Mouse (Mus musculus) G1E (cell line): ENCODE data around the gene Wdr25. TPM values are rescaled to one million over a fixed set of nuclear protein-coding genes. Genes with fewer than 3 reads are reported as not detected.

Source experiments
- ATAC-seq: 2 replicates; pipeline ENCODE4 v1.8.0; 2016; ENCODE audit warnings: mild to moderate bottlenecking; ENCODE audit not compliant: insufficient number of reproducible peaks, poor library complexity, low FRiP score, severe bottlenecking; ENCODE audit errors: extremely low read depth
- DNase-seq: peaks from one replicate; pipeline ENCODE4 v3.0.0; 2012; ENCODE audit warnings: low spot score
- H3K27me3 ChIP-seq: 2 replicates; pipeline ENCODE4 v1.6.1; 2012; ENCODE audit warnings: mild to moderate bottlenecking, low read length, inconsistent platforms; ENCODE audit not compliant: insufficient read depth
- H3K36me3 ChIP-seq: replicated peaks from 2 replicates; pipeline ENCODE3; 2012; ENCODE audit warnings: mild to moderate bottlenecking, inconsistent platforms
- H3K4me1 ChIP-seq: 2 replicates; pipeline ENCODE4 v1.6.1; 2012; ENCODE audit warnings: low read depth, low read length, inconsistent platforms, mixed read lengths; ENCODE audit not compliant: insufficient read depth
- H3K4me3 ChIP-seq: 2 replicates; pipeline ENCODE4 v1.5.1; 2012; ENCODE audit warnings: low read depth, mild to moderate bottlenecking, inconsistent platforms, low read length, moderate library complexity, mixed read lengths
- H3K9me3 ChIP-seq: replicated peaks from 2 replicates; pipeline ENCODE4 v1.6.1; 2012; ENCODE audit warnings: inconsistent platforms
- CTCF ChIP-seq: IDR thresholded peaks from 2 replicates; pipeline ENCODE4 v1.5.1; 2012; ENCODE audit warnings: low read depth, low read length, inconsistent platforms, mixed read lengths
- GATA1 ChIP-seq: IDR thresholded peaks from 2 replicates; pipeline ENCODE4 v1.6.1; 2012; ENCODE audit warnings: borderline replicate concordance, low read length, inconsistent platforms, mixed read lengths
- GATA2 ChIP-seq: IDR thresholded peaks from 2 replicates; pipeline ENCODE4 v1.6.1; 2012; ENCODE audit warnings: low read depth, low read length, inconsistent platforms, borderline replicate concordance
- POLR2AphosphoS5 ChIP-seq: IDR thresholded peaks from 2 replicates; pipeline ENCODE4 v1.6.1; 2012; ENCODE audit warnings: low read depth, low read length, inconsistent platforms; ENCODE audit not compliant: insufficient replicate concordance
- TAL1 ChIP-seq: conservative IDR thresholded peaks from 2 replicates; pipeline ENCODE4 v1.6.1; 2012; ENCODE audit warnings: low read depth, low read length, inconsistent platforms, mixed read lengths
- polyA plus RNA-seq: library from polyadenylated mRNA; stranded (reverse); fragments of >175 nt; gene quantifications from 2 replicates; pipeline ENCODE4 v1.2.3, GENCODE M21; 2012
- total RNA-seq, 2 experiments: library from RNA; stranded (forward) in 1 of 2; stranded (reverse) in 1 of 2; fragments of 200-1000 nt in 1 of 2; fragments of >200 nt in 1 of 2; fragmentation: Nextera tagmentation in 1 of 2; gene quantifications; 2 replicates each; pipeline ENCODE4 v1.2.3; 2014 to 2017

The Wdr25 gene
- total and polyA plus RNA-seq, 3 experiments, result 7.0 to 10.1 (median 7.9) TPM

GRCm38 (mm10) chr12:108905620-108906302 lies 12.3 kb downstream of the Wdr25 start:
- ATAC-seq, result no peak
- Histone ChIP-seq H3K4me3 (no peak overlapping the region), H3K9me3 (no peaks in the 10 kb centered on the region), H3K36me3 (peaks cover 62% of the 10 kb centered on the region), H3K4me1 (peaks cover 7% of the 10 kb centered on the region; the same call in 1 of the 2 replicates), H3K27me3 (no peaks in the 10 kb centered on the region)
- TF ChIP-seq GATA2 (no peak), POLR2AphosphoS5 (no peak), CTCF (no peak), TAL1 (no peak), GATA1 (no peak)
- no peak for DNase-seq

- DNase-seq (no peak), ATAC-seq (no peak)
- TF ChIP-seq GATA1, result no peak
- TF ChIP-seq GATA2, result no peak
- no peak for TF ChIP-seq TAL1
- no peak for TF ChIP-seq CTCF
- no peak for TF ChIP-seq POLR2AphosphoS5
- peaks cover 59% of the 10 kb centered on the region for H3K36me3 ChIP-seq
- no peaks in the 10 kb centered on the region for H3K27me3 ChIP-seq
- H3K4me3 ChIP-seq, result no peak overlapping the region
- peaks cover 3% of the 10 kb centered on the region; the same call in 1 of the 2 replicates for H3K4me1 ChIP-seq
- no peaks in the 10 kb centered on the region for H3K9me3 ChIP-seq
These were observed 13.0 kb downstream of the Wdr25 start for GRCm38 (mm10) chr12:108906398-108906797.

GRCm38 (mm10) chr12:108909846-108910433 lies 16.5 kb downstream of the Wdr25 start:
- Histone ChIP-seq H3K9me3 (no peaks in the 10 kb centered on the region), H3K4me3 (no peak overlapping the region), H3K36me3 (peaks cover 62% of the 10 kb centered on the region), H3K27me3 (no peaks in the 10 kb centered on the region), H3K4me1 (no peaks in the 10 kb centered on the region)
- DNase-seq, result no peak
- no peak for TF ChIP-seq GATA1
- no peak for TF ChIP-seq TAL1
- no peak for TF ChIP-seq GATA2
- no peak for TF ChIP-seq CTCF
- TF ChIP-seq POLR2AphosphoS5, result no peak
- ATAC-seq, result no peak

GRCm38 (mm10) chr12:108912442-108912841 lies 19.0 kb downstream of the Wdr25 start:
- peaks cover 55% of the 10 kb centered on the region for H3K36me3 ChIP-seq
- no peaks in the 10 kb centered on the region for H3K9me3 ChIP-seq
- H3K4me3 ChIP-seq, result no peak overlapping the region
- no peak for TF ChIP-seq GATA2
- TF ChIP-seq GATA1, result no peak
- no peak for TF ChIP-seq TAL1
- TF ChIP-seq CTCF, result no peak
- no peak for TF ChIP-seq POLR2AphosphoS5
- no peaks in the 10 kb centered on the region for H3K4me1 ChIP-seq
- ATAC-seq, result no peak
- no peaks in the 10 kb centered on the region for H3K27me3 ChIP-seq
- no peak for DNase-seq

- ATAC-seq (no peak), DNase-seq (no peak)
- H3K4me3 ChIP-seq, result no peak overlapping the region
- no peaks in the 10 kb centered on the region for H3K4me1 ChIP-seq
- no peaks in the 10 kb centered on the region for H3K27me3 ChIP-seq
- H3K36me3 ChIP-seq, result peaks cover 48% of the 10 kb centered on the region
- TF ChIP-seq GATA2 (no peak), POLR2AphosphoS5 (no peak), CTCF (no peak), GATA1 (no peak), TAL1 (no peak)
- no peaks in the 10 kb centered on the region for H3K9me3 ChIP-seq
These were observed 20.8 kb downstream of the Wdr25 start for GRCm38 (mm10) chr12:108914198-108914597.

- peaks cover 51% of the 10 kb centered on the region for H3K36me3 ChIP-seq
- H3K4me3 ChIP-seq, result no peak overlapping the region
- H3K27me3 ChIP-seq, result no peaks in the 10 kb centered on the region
- H3K4me1 ChIP-seq, result no peaks in the 10 kb centered on the region
- TF ChIP-seq GATA2 (no peak), TAL1 (no peak), GATA1 (no peak), POLR2AphosphoS5 (no peak), CTCF (no peak)
- ATAC-seq (no peak), DNase-seq (no peak)
- H3K9me3 ChIP-seq, result no peaks in the 10 kb centered on the region
These were observed 21.4 kb downstream of the Wdr25 start for GRCm38 (mm10) chr12:108914709-108915340.
